Mouse (Mus musculus): ENCODE measurements around the gene Pgbd5.

Pgbd5 gene

GRCm38 (mm10) chr8:124392271-124393012 lies 47.0 kb downstream of the Pgbd5 start:
- DNase-seq (ENCODE audit: extremely low read depth, low read depth) = no peak

- DNase-seq (ENCODE audit: extremely low read depth, low read depth) = no peak
Measured at GRCm38 (mm10) chr8:124391191-124391590, 48.3 kb downstream of the Pgbd5 start.

- no peak for DNase-seq (ENCODE audit: extremely low read depth, low read depth)
Measured at GRCm38 (mm10) chr8:124389495-124389894, 50.0 kb downstream of the Pgbd5 start.

GRCm38 (mm10) chr8:124386225-124386899 lies 53.1 kb downstream of the Pgbd5 start:
- no peak for DNase-seq (ENCODE audit: extremely low read depth, low read depth)

GRCm38 (mm10) chr8:124384336-124384735 lies 55.1 kb downstream of the Pgbd5 start:
- no peak for DNase-seq (ENCODE audit: extremely low read depth, low read depth)

- no peak for DNase-seq (ENCODE audit: extremely low read depth, low read depth)
Measured at GRCm38 (mm10) chr8:124382235-124382634, 57.2 kb downstream of the Pgbd5 start.

- DNase-seq (ENCODE audit: extremely low read depth, low read depth) = no peak
Measured at GRCm38 (mm10) chr8:124379289-124379688, 60.2 kb downstream of the Pgbd5 start.

GRCm38 (mm10) chr8:124376406-124376805 lies 63.1 kb downstream of the Pgbd5 start:
- no peak for DNase-seq (ENCODE audit: extremely low read depth, low read depth)

- no peak for DNase-seq (ENCODE audit: extremely low read depth, low read depth)
Measured at GRCm38 (mm10) chr8:124375727-124376126, 63.7 kb downstream of the Pgbd5 start.

GRCm38 (mm10) chr8:124375168-124375567 lies 64.3 kb downstream of the Pgbd5 start:
- DNase-seq (ENCODE audit: extremely low read depth, low read depth) = no peak

- no peak for DNase-seq (ENCODE audit: extremely low read depth, low read depth)
Measured at GRCm38 (mm10) chr8:124373753-124374152, 65.7 kb downstream of the Pgbd5 start.

- no peak for DNase-seq (ENCODE audit: extremely low read depth, low read depth)
Measured at GRCm38 (mm10) chr8:124371410-124372123, 67.9 kb downstream of the Pgbd5 start.

- DNase-seq (ENCODE audit: extremely low read depth, low read depth) = no peak
Measured at GRCm38 (mm10) chr8:124370422-124371183, 68.9 kb downstream of the Pgbd5 start.

GRCm38 (mm10) chr8:124368213-124368612 lies 71.2 kb downstream of the Pgbd5 start:
- DNase-seq (ENCODE audit: extremely low read depth, low read depth) = peak; percentile 20

GRCm38 (mm10) chr8:124363337-124363736 lies 76.1 kb downstream of the Pgbd5 start:
- no peak for DNase-seq (ENCODE audit: extremely low read depth, low read depth)

GRCm38 (mm10) chr8:124362589-124362988 lies 76.9 kb downstream of the Pgbd5 start:
- no peak for DNase-seq (ENCODE audit: extremely low read depth, low read depth)

- DNase-seq (ENCODE audit: extremely low read depth, low read depth) = no peak
Measured at GRCm38 (mm10) chr8:124361773-124362427, 77.6 kb downstream of the Pgbd5 start.

- DNase-seq (ENCODE audit: extremely low read depth, low read depth) = no peak
Measured at GRCm38 (mm10) chr8:124360911-124361310, 78.5 kb downstream of the Pgbd5 start.

- no peak for DNase-seq (ENCODE audit: extremely low read depth, low read depth)
Measured at GRCm38 (mm10) chr8:124351636-124352035, 87.8 kb downstream of the Pgbd5 start.

- DNase-seq (ENCODE audit: extremely low read depth, low read depth) = peak; percentile 9
Measured at GRCm38 (mm10) chr8:124349663-124350062, 89.8 kb downstream of the Pgbd5 start.

- no peak for DNase-seq (ENCODE audit: extremely low read depth, low read depth)
Measured at GRCm38 (mm10) chr8:124348087-124348486, 91.4 kb downstream of the Pgbd5 start.
